Mouse (Mus musculus): Measurements from ENCODE around the gene Mettl1. TPM values are rescaled to one million over a fixed set of nuclear protein-coding genes. Genes with fewer than 3 reads are reported as not detected.
"Not testable (repeated sequence)": the region's sequence is repeated elsewhere in the genome, so short reads cannot be mapped to it uniquely, and the experiment has no call there.

Mettl1 gene
- polyA plus RNA-seq, 1 experiment = 24.3 TPM

DNA sequence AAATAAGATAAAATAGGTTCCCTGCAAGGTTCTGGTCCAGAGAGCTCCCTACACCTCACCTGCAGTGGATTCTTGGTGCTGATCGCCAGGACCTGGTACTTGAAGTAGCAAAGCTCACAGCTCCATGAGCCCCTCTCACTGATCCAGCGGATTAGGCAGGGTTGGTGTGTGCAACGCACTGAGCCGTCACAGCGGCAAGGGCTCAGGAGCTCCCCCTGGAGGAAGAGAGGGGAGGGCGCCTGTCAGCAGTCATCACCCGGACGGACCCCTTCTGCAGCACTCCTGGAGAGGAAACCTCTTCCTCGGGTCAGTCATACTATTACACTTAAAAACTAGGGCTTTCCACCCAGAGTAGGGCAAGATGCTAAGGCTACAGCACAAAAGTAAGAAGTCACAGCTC, 16.9 kb downstream of the Mettl1 start:
- H3K4me3 ChIP-seq (ENCODE audit: insufficient read depth, low read length) = no peak overlapping the region
- H3K4me1 ChIP-seq (ENCODE audit: control insufficient read depth, insufficient read depth, low read length) = no peaks in the 10 kb centered on the region
- no peak overlapping the region for H3K27ac ChIP-seq (ENCODE audit: insufficient read depth, low read length)
- TF ChIP-seq POLR2A (IDR thresholded peaks at IDR 0.05; ENCODE audit: low read depth, low read length) = no peak
- peak; percentile 98 for TF ChIP-seq CTCF (IDR thresholded peaks at IDR 0.05; ENCODE audit: borderline replicate concordance, insufficient read depth, low read length)

DNA sequence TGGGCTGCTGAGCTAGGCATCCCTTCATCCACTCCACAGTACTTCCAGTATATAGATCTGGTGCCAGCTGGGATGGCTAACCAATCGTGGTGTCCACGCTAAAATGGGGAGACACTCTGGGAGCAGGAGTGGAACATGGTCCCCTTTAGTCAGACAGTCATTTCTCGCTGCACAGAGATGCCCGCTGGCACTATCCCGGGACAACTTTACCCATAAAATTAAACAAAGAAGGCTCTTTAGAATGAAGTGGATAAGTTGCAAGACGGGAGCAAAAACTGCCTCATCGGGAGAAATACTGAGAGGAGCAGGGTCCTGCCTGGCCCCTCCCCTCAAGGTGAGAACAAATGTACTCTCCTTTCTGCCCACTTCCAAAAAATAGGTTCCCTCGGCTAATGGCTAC, 17.5 kb downstream of the Mettl1 start:
- Histone ChIP-seq H3K4me3 (ENCODE audit: insufficient read depth, low read length) (no peak overlapping the region), H3K4me1 (ENCODE audit: control insufficient read depth, insufficient read depth, low read length) (no peaks in the 10 kb centered on the region), H3K27ac (ENCODE audit: insufficient read depth, low read length) (no peak overlapping the region)
- TF ChIP-seq CTCF (IDR thresholded peaks at IDR 0.05; ENCODE audit: borderline replicate concordance, insufficient read depth, low read length) (no peak), POLR2A (IDR thresholded peaks at IDR 0.05; ENCODE audit: low read depth, low read length) (no peak)

- Histone ChIP-seq H3K4me1 (ENCODE audit: control insufficient read depth, insufficient read depth, low read length) (no peaks in the 10 kb centered on the region), H3K4me3 (ENCODE audit: insufficient read depth, low read length) (peak overlapping the region; percentile 25; the same call in 1 of the 2 replicates), H3K27ac (ENCODE audit: insufficient read depth, low read length) (no peak overlapping the region)
- TF ChIP-seq CTCF (IDR thresholded peaks at IDR 0.05; ENCODE audit: borderline replicate concordance, insufficient read depth, low read length) (no peak), POLR2A (IDR thresholded peaks at IDR 0.05; ENCODE audit: low read depth, low read length) (no peak)
These were observed 18.2 kb downstream of the Mettl1 start for GRCm38 (mm10) chr10:127059174-127059967.

- TF ChIP-seq CTCF (IDR thresholded peaks at IDR 0.05; ENCODE audit: borderline replicate concordance, insufficient read depth, low read length) (no peak), POLR2A (IDR thresholded peaks at IDR 0.05; ENCODE audit: low read depth, low read length) (no peak)
These were observed 19.0 kb downstream of the Mettl1 start, which contains the start of gene March9 for GRCm38 (mm10) chr10:127059968-127060916. Gene March9 (minus strand): TSS chr10:127060184.

GRCm38 (mm10) chr10:127061085-127061484, 19.9 kb downstream of the Mettl1 start:
- H3K27ac ChIP-seq (ENCODE audit: insufficient read depth, low read length) = no peak overlapping the region
- no peak for TF ChIP-seq POLR2A (IDR thresholded peaks at IDR 0.05; ENCODE audit: low read depth, low read length)
- no peak overlapping the region for H3K4me3 ChIP-seq (ENCODE audit: insufficient read depth, low read length)
- H3K4me1 ChIP-seq (ENCODE audit: control insufficient read depth, insufficient read depth, low read length) = no peaks in the 10 kb centered on the region; the same call in 1 of the 2 replicates

More at GRCm38 (mm10) chr10:127059968-127060916, 19.0 kb downstream of the Mettl1 start, which contains the start of gene March9:
- H3K4me1 ChIP-seq (ENCODE audit: control insufficient read depth, insufficient read depth, low read length) = no peaks in the 10 kb centered on the region
- H3K4me3 ChIP-seq (ENCODE audit: insufficient read depth, low read length) = peak within 1 kb of the TSS; percentile 25; the same call in 1 of the 2 replicates
- no peak within 1 kb of the TSS for H3K27ac ChIP-seq (ENCODE audit: insufficient read depth, low read length)

GRCm38 (mm10) chr10:127061513-127061912, 20.3 kb downstream of the Mettl1 start:
- no peak for TF ChIP-seq POLR2A (IDR thresholded peaks at IDR 0.05; ENCODE audit: low read depth, low read length)
- no peak for TF ChIP-seq CTCF (IDR thresholded peaks at IDR 0.05; ENCODE audit: borderline replicate concordance, insufficient read depth, low read length)

GRCm38 (mm10) chr10:127062101-127062500, 20.9 kb downstream of the Mettl1 start:
- H3K27ac ChIP-seq (ENCODE audit: insufficient read depth, low read length); H3K4me1 ChIP-seq (ENCODE audit: control insufficient read depth, insufficient read depth, low read length); H3K4me3 ChIP-seq (ENCODE audit: insufficient read depth, low read length): not testable (repeated sequence)

More at GRCm38 (mm10) chr10:127061513-127061912, 20.3 kb downstream of the Mettl1 start:
- Histone ChIP-seq H3K4me3 (ENCODE audit: insufficient read depth, low read length) (no peak overlapping the region), H3K4me1 (ENCODE audit: control insufficient read depth, insufficient read depth, low read length) (no peaks in the 10 kb centered on the region; the same call in 1 of the 2 replicates), H3K27ac (ENCODE audit: insufficient read depth, low read length) (no peak overlapping the region)

DNA sequence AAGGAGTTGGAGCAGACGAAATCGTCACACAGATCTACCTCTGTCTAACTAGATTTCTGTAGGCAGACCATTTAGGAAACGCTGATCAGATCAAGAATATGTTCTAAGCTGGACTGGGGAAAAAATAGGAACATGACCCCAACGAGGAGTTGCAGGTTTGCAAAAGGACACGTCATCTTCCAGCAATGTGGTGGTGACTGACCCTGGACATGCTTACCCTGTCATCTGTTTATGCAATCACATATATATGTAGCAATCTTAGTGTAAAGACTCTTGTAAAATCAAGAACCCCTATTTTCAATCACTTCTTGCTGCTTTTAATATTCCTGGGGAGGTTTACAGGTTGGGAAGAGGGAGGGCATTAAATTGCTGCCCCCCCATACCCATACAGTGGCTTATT, 21.3 kb downstream of the Mettl1 start:
- TF ChIP-seq POLR2A (IDR thresholded peaks at IDR 0.05; ENCODE audit: low read depth, low read length) = no peak
- no peak for TF ChIP-seq CTCF (IDR thresholded peaks at IDR 0.05; ENCODE audit: borderline replicate concordance, insufficient read depth, low read length)
- no peak overlapping the region for H3K27ac ChIP-seq (ENCODE audit: insufficient read depth, low read length)
- H3K4me1 ChIP-seq (ENCODE audit: control insufficient read depth, insufficient read depth, low read length) = no peaks in the 10 kb centered on the region; the same call in 1 of the 2 replicates
- no peak overlapping the region for H3K4me3 ChIP-seq (ENCODE audit: insufficient read depth, low read length)

DNA sequence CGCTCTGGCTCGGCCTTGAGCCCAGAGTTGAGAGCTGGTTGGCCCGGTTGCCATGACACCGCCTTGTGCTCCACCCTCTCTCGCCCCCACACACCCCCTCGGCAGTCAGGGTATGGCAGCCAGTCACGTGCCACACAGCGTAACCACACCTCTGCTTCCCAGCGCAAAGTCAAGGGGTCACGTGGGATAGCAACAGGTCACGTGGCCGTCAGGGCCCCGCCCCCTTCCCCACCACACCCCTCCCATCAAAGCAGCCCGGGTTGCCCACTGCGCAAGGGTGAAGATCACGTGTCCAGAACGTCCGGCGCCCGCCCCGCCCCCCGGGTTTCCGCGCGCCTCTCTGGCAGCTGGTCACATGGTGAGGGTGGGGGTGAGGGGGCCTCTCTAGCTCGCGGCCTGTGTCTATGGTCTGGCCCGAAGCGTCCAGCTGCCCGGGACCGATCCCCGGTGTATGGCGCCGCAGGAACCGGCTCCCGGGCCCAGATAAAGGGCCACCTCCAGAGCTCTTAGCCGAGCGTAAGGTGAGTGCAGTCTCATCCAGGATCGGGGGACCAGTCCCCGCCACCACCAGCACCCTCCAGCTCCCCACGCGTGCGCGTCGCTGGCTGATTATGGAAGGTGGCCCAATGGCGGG, 22.1 kb downstream of the Mettl1 start, which contains the start of gene Cdk4:
TSS of gene Cdk4 (plus strand) at position 296 of the 634 bp plus-strand sequence.
- Histone ChIP-seq H3K27ac (ENCODE audit: insufficient read depth, low read length) (peak within 1 kb of the TSS; percentile 56), H3K4me3 (ENCODE audit: insufficient read depth, low read length) (peak within 1 kb of the TSS; percentile 92), H3K4me1 (ENCODE audit: control insufficient read depth, insufficient read depth, low read length) (peaks cover 2% of the 10 kb centered on the region; the same call in 1 of the 2 replicates)
- TF ChIP-seq CTCF (IDR thresholded peaks at IDR 0.05; ENCODE audit: borderline replicate concordance, insufficient read depth, low read length) = no peak
- peak; percentile 62 for TF ChIP-seq POLR2A (IDR thresholded peaks at IDR 0.05; ENCODE audit: low read depth, low read length)

Data from embryonic fibroblast, embryonic 13.5 days (primary cell).